Mouse (Mus musculus) adrenal gland, postnatal 36 days (tissue): ENCODE data around the gene Gm7138. TPM values are rescaled to one million over a fixed set of nuclear protein-coding genes. Genes with fewer than 3 reads are reported as not detected.
"Not testable (repeated sequence)": the region's sequence is repeated elsewhere in the genome, so short reads cannot be mapped to it uniquely, and the experiment has no call there.

ENCODE experiments used
- DNase-seq, 2 experiments: peaks; one replicate each; pipeline ENCODE4 v3.0.0; 2021; ENCODE audit warnings: mixed read lengths in 1 of 2
- total RNA-seq, 2 experiments: library from RNA; stranded (reverse); gene quantifications; 2 replicates each; pipeline ENCODE4 v1.2.3; 2021

Gm7138 gene
- total RNA-seq, 2 experiments from 2014 or later: not detected

DNA sequence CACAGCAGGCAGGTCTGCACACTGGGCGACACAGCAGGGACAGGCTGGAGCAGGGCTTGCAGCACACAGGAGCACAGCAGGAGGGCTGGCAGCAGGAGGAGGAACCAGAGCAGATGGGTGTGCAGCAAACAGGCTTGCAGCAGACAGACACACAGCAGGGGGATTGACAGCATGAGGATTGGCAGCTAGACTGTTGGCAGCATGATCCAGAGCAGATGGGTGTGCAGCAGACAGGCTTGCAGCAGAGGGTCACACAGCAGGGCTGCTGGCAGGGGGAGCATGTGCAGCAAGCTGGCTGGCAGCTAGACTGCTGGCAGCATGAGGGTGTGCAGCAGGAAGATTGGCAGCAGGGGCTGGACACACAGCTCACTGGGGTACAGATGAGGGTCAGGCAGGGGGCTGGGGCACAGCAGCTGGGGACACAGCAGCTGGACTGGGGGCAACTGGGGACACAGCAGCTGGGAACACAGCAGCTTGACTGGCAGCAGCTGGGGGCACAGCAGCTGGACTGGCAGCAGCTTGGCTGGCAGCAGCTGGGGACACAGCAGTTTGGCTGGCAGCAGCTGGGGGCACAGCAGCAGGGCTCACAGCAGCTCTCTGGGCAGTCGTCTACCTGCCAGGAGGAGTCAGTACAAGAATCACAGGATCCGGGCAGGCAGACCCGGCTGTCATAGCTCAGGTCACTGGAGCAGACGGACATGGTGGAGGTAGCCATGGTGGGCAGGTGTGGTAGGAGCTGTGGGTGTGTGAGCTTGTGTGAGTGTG, 34.6 kb downstream of the Gm7138 start, which contains the start of gene Gm18596:
TSS of gene Gm18596 (minus strand) at position 715 of the 765 bp plus-strand sequence.
- DNase-seq: not testable (repeated sequence)

DNA sequence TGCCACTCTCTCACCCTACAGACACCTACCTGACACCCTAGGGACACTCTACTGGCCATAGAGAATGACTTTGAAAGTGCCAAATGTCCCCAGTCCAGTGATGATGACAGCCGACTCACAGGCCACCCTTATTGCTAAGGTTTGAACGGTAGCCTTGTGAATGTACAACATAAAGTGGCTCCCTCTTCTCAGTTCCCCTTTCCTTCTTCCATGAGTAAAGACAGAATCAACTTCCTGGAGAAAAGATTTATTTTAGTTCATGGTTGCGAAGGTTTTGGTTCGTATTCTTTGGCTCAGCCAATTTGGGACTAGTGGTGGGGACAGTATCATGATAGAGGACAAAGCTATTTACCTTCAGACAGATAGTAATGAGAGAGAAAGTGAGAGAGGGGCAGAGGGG, 37.8 kb downstream of the Gm7138 start:
- no peak for DNase-seq

DNA sequence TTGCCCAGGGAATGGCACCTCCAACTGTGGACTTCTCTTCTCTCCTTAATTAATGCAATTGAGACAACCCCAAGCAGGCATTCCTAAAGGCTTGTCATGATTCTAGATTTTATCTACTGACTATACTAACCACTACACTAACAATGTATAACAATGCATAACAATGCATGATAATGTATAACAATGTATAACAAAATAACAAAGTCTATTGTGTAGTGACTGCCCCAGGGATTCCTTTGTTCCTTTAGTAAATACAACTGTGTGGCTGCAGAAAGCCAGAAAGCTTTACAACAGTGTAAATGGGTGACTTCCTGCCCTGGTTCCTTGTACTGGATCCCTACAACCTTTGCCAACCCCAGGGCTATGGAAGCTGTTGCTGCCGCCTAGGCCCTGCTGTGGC, 40.8 kb downstream of the Gm7138 start:
- DNase-seq: no peak

DNA sequence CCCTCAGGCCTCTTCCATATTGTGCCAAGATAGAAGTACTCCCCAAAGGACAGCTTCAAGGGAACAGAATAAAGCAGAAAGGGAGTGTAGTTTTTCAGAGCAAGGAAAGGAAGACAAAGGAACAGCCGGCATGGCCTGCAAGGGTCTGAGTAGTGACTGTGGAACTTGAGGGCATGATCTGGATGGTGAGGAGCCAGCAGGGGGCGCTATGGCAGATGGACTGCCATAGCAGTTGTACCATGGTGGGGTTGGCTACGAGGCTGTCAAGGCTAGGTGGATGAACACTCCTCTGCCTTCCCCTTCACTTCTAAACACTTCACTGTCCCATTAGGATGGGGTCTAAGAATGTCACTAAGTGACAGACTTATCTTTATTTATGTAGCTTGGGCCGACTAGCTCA, 47.5 kb downstream of the Gm7138 start:
- peak; percentile 12 to 43 for DNase-seq

DNA sequence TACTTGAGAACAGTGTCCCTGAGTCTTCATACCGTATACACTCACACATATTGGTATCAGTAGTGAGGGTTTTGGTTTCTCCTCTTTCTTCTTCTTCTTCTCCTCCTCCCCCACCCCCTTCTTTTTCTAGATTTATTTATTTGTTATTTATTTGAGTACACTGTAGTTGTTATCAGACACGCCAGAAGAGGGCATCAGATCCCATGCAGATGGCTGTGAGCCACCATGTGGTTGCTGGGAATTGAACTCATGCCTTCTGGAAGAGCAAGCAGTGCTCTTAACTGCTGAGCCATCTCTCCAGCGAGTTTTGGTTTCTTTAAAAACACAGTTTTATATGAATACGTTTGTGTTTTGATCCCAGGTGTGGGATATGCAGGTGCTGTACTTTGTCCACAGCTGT, 48.5 kb downstream of the Gm7138 start:
- DNase-seq: no peak

Other genes with a start within 250 kb of the Gm7138 start
- 1 to 10 TPM; 4.2 to 9.1 TPM for gene Itgb2, start 246.7 kb downstream of the Gm7138 start, total RNA-seq
- 100 to 1,000 TPM; 197 to 219 TPM for gene Pttg1ip, start 195.2 kb downstream of the Gm7138 start, total RNA-seq
- gene Sumo3, start 170.8 kb downstream of the Gm7138 start, total RNA-seq: 100 to 1,000 TPM in 1 of 2 experiments, 10 to 100 TPM in 1; 89.0 to 106 TPM
- 10 to 100 TPM; 24.1 to 27.6 TPM for gene Gm49325, start 170.7 kb downstream of the Gm7138 start, total RNA-seq
- gene Ube2g2, start 154.7 kb downstream of the Gm7138 start, total RNA-seq: 10 to 100 TPM; 57.3 to 67.6 TPM
- under 1 TPM; 0.16 to 0.23 TPM for gene Tspear, start 90.4 kb downstream of the Gm7138 start, total RNA-seq
- gene Gm19402, start 86.2 kb downstream of the Gm7138 start, total RNA-seq: not detected
- gene Gm9508, start 79.7 kb downstream of the Gm7138 start, total RNA-seq: not detected
- not detected for gene Gm10272, start 70.3 kb downstream of the Gm7138 start, total RNA-seq
- gene Gm10024, start 65.5 kb downstream of the Gm7138 start, total RNA-seq: not detected
- not detected for gene Gm10142, start 61.1 kb downstream of the Gm7138 start, total RNA-seq
- gene Krtap12-1, start 56.3 kb downstream of the Gm7138 start, total RNA-seq: not detected
- not detected for gene Gm10100, start 50.5 kb downstream of the Gm7138 start, total RNA-seq
- gene Gm18596, start 34.3 kb downstream of the Gm7138 start, total RNA-seq: not detected
- not detected for gene Gm9736, start 25.6 kb downstream of the Gm7138 start, total RNA-seq
- gene Gm3233, start 17.3 kb downstream of the Gm7138 start, total RNA-seq: not detected
- not detected for gene Gm3238, start 5.6 kb downstream of the Gm7138 start, total RNA-seq
- gene Gm3250, start 5.6 kb upstream of the Gm7138 start, total RNA-seq: not detected
- gene Gm7137, start 11.3 kb upstream of the Gm7138 start, total RNA-seq: not detected
- not detected for gene Gm9639, start 18.1 kb upstream of the Gm7138 start, total RNA-seq
- gene Gm19668, start 22.2 kb upstream of the Gm7138 start, total RNA-seq: not detected
- not detected for gene Gm9507, start 34.9 kb upstream of the Gm7138 start, total RNA-seq
- gene Gm2696, start 37.7 kb upstream of the Gm7138 start, total RNA-seq: not detected
- gene Krtap10-4, start 50.2 kb upstream of the Gm7138 start, total RNA-seq: not detected
- gene Krtap10-10, start 59.0 kb upstream of the Gm7138 start, total RNA-seq: not detected
- not detected for gene Gm36176, start 69.9 kb upstream of the Gm7138 start, total RNA-seq
- gene Gm10318, start 75.9 kb upstream of the Gm7138 start, total RNA-seq: not detected
- gene Gm3285, start 85.0 kb upstream of the Gm7138 start, total RNA-seq: not detected
- gene Lrrc3, start 125.6 kb upstream of the Gm7138 start, total RNA-seq: 1 to 10 TPM; 4.2 to 5.7 TPM
- 1 to 10 TPM; 2.2 to 4.7 TPM for gene Trpm2, start 193.6 kb upstream of the Gm7138 start, total RNA-seq
- gene 1810043G02Rik, start 201.6 kb upstream of the Gm7138 start, total RNA-seq: 10 to 100 TPM; 18.6 to 20.9 TPM
- gene Pfkl, start 233.1 kb upstream of the Gm7138 start, total RNA-seq: 100 to 1,000 TPM; 116 to 131 TPM